Mouse (Mus musculus): ENCODE measurements around the gene Ccdc106. TPM values are rescaled to one million over a fixed set of nuclear protein-coding genes. Genes with fewer than 3 reads are reported as not detected.

The Ccdc106 gene
- total and polyA plus RNA-seq, 2 experiments from 2014 or later = 0.85 to 2.8 TPM

GRCm38 (mm10) chr7:5012681-5013513 is 7.5 kb upstream of the Ccdc106 start:
- no peak for ATAC-seq (ENCODE audit: insufficient read depth, low read depth)
- TF ChIP-seq EP300 (IDR thresholded peaks at IDR 0.05; ENCODE audit: low read depth) (no peak), CTCF (IDR thresholded peaks at IDR 0.05; ENCODE audit: low read depth) (no peak)
- no peak overlapping the region for H3K9ac ChIP-seq (replicated peaks; ENCODE audit: low read depth, low read length)
- no peak overlapping the region for H3K27ac ChIP-seq (ENCODE audit: low read depth)
- no peak for DNase-seq (ENCODE audit: low spot score)
- H3K36me3 ChIP-seq (replicated peaks; ENCODE audit: control insufficient read depth, insufficient read depth, low read length) = peaks cover 49% of the 10 kb centered on the region
- WGBS = 89% methylated on average over 27 of the region's 27 CpGs
- no peaks in the 10 kb centered on the region for H3K27me3 ChIP-seq (ENCODE audit: control insufficient read depth, insufficient read depth, low read length)
- H3K4me2 ChIP-seq (ENCODE audit: low read depth, low read length) = no peak overlapping the region
- H3K4me3 ChIP-seq (ENCODE audit: low read depth, low read length) = no peak overlapping the region
- no peaks in the 10 kb centered on the region for H3K9me3 ChIP-seq (replicated peaks; ENCODE audit: control insufficient read depth, low read length)
- peaks cover 11% of the 10 kb centered on the region for H3K4me1 ChIP-seq (ENCODE audit: control insufficient read depth, insufficient read depth)

DNA sequence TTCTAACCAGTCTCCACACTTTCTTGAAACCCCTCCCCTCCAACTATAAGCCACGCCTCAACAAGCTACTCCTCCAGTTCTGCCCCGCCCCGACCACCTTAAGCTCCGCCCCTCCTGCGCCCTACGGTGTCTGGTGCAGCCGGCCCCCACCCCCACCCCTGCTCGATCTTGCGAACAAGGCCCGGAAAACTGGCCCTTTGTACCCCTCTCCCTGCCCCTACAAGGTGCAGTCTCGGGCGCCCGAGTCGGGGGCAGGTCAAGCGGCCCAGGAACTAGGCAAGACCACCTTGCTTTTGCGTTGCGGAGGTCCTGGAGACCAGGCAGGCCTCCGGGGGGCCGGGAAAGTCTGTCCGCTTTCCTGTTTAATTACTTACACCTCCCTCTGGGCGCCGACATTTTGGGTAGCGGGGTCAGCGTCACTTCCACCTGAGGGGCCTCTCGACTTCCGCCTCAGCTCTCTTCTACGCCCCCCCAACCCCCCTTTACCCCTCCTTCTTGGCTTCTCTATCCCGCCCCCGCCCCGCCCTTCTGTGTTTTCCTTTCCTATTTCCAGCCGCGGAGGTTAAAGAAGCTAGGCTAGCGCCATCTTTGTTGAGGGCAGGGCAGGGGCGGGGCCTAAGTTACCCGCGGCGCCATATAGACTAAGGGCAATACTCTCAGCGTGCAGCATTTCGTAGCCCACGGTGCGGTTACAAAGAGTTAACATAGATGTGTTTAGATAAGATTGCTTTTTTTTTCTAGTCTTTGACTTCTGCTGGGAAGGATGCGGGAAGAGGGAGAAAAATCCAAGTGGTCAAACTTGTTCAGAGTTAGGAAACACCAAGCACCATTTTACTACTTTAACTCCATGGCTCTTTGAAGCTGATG is 5.9 kb upstream of the Ccdc106 start, which contains the start of the genes Zfp524 and Fiz1:
Zfp524 (plus strand) TSS at position 165 of the 867 bp plus-strand sequence.
Fiz1 (minus strand) TSS at position 447 of the 867 bp plus-strand sequence.
- H3K4me3 ChIP-seq (ENCODE audit: low read depth, low read length) = peak within 1 kb of the TSS; percentile 74
- ATAC-seq (ENCODE audit: insufficient read depth, low read depth) (peak; percentile 79), DNase-seq (ENCODE audit: low spot score) (peak; percentile 96)
- TF ChIP-seq CTCF (IDR thresholded peaks at IDR 0.05; ENCODE audit: low read depth) = no peak
- TF ChIP-seq EP300 (IDR thresholded peaks at IDR 0.05; ENCODE audit: low read depth) = no peak
- no peaks in the 10 kb centered on the region for H3K27me3 ChIP-seq (ENCODE audit: control insufficient read depth, insufficient read depth, low read length)
- peak within 1 kb of the TSS; percentile 78 for H3K9ac ChIP-seq (replicated peaks; ENCODE audit: low read depth, low read length)
- H3K9me3 ChIP-seq (replicated peaks; ENCODE audit: control insufficient read depth, low read length) = no peaks in the 10 kb centered on the region
- peaks cover 14% of the 10 kb centered on the region for H3K4me1 ChIP-seq (ENCODE audit: control insufficient read depth, insufficient read depth)
- peak within 1 kb of the TSS; percentile 96 for H3K27ac ChIP-seq (ENCODE audit: low read depth)
- H3K4me2 ChIP-seq (ENCODE audit: low read depth, low read length) = peak within 1 kb of the TSS; percentile 70
- WGBS = under 1% methylated on average over 42 of the region's 42 CpGs
- H3K36me3 ChIP-seq (replicated peaks; ENCODE audit: control insufficient read depth, insufficient read depth, low read length) = peaks cover 33% of the 10 kb centered on the region

- TF ChIP-seq CTCF (IDR thresholded peaks at IDR 0.05; ENCODE audit: low read depth) = no peak
- no peak for TF ChIP-seq EP300 (IDR thresholded peaks at IDR 0.05; ENCODE audit: low read depth)
- Histone ChIP-seq H3K4me3 (ENCODE audit: low read depth, low read length) (peak within 1 kb of the TSS; percentile 74), H3K27ac (ENCODE audit: low read depth) (peak within 1 kb of the TSS; percentile 96), H3K4me2 (ENCODE audit: low read depth, low read length) (peak within 1 kb of the TSS; percentile 70), H3K4me1 (ENCODE audit: control insufficient read depth, insufficient read depth) (peaks cover 16% of the 10 kb centered on the region), H3K9ac (replicated peaks; ENCODE audit: low read depth, low read length) (peak within 1 kb of the TSS; percentile 78), H3K27me3 (ENCODE audit: control insufficient read depth, insufficient read depth, low read length) (no peaks in the 10 kb centered on the region), H3K36me3 (replicated peaks; ENCODE audit: control insufficient read depth, insufficient read depth, low read length) (peaks cover 25% of the 10 kb centered on the region), H3K9me3 (replicated peaks; ENCODE audit: control insufficient read depth, low read length) (no peaks in the 10 kb centered on the region)
- DNase-seq (ENCODE audit: low spot score) (peak; percentile 95), ATAC-seq (ENCODE audit: insufficient read depth, low read depth) (peak; percentile 79)
- under 1% methylated on average over 73 of the region's 76 CpGs for WGBS
Observed at GRCm38 (mm10) chr7:5015118-5016001, 5.0 kb upstream of the Ccdc106 start, which contains the start of gene Gm44973. Gm44973 (plus strand) TSS chr7:5015496.

GRCm38 (mm10) chr7:5016057-5016456 is 4.3 kb upstream of the Ccdc106 start:
- ATAC-seq (ENCODE audit: insufficient read depth, low read depth) = no peak
- peaks cover 18% of the 10 kb centered on the region for H3K4me1 ChIP-seq (ENCODE audit: control insufficient read depth, insufficient read depth)
- 70% methylated on average over 3 of the region's 3 CpGs for WGBS
- peak overlapping the region; percentile 74 for H3K4me3 ChIP-seq (ENCODE audit: low read depth, low read length)
- DNase-seq (ENCODE audit: low spot score) = no peak
- peak overlapping the region; percentile 96 for H3K27ac ChIP-seq (ENCODE audit: low read depth)
- no peak for TF ChIP-seq EP300 (IDR thresholded peaks at IDR 0.05; ENCODE audit: low read depth)
- no peak for TF ChIP-seq CTCF (IDR thresholded peaks at IDR 0.05; ENCODE audit: low read depth)
- peak overlapping the region; percentile 78 for H3K9ac ChIP-seq (replicated peaks; ENCODE audit: low read depth, low read length)
- H3K27me3 ChIP-seq (ENCODE audit: control insufficient read depth, insufficient read depth, low read length) = no peaks in the 10 kb centered on the region
- H3K9me3 ChIP-seq (replicated peaks; ENCODE audit: control insufficient read depth, low read length) = no peaks in the 10 kb centered on the region
- peak overlapping the region; percentile 70 for H3K4me2 ChIP-seq (ENCODE audit: low read depth, low read length)
- H3K36me3 ChIP-seq (replicated peaks; ENCODE audit: control insufficient read depth, insufficient read depth, low read length) = peaks cover 18% of the 10 kb centered on the region

Measured in heart, postnatal 0 days (tissue).